Mouse (Mus musculus): ENCODE measurements around the gene Ninj2. TPM values are rescaled to one million over a fixed set of nuclear protein-coding genes. Genes with fewer than 3 reads are reported as not detected.
"Not testable (repeated sequence)": the region's sequence is repeated elsewhere in the genome, so short reads cannot be mapped to it uniquely, and the experiment has no call there.

Ninj2 gene
- polyA plus RNA-seq, 1 experiment = not detected

GRCm38 (mm10) chr6:120072630-120073029 lies 20.5 kb upstream of the Ninj2 start:
- H3K4me3 ChIP-seq (ENCODE audit: insufficient read depth, low read length) = no peak overlapping the region
- no peak for TF ChIP-seq CTCF (IDR thresholded peaks at IDR 0.05; ENCODE audit: low read depth, low read length)
- no peak for TF ChIP-seq POLR2A (IDR thresholded peaks at IDR 0.05; ENCODE audit: borderline replicate concordance, low read depth, low read length)
- H3K27ac ChIP-seq (ENCODE audit: insufficient read depth, low read depth, low read length) = no peak overlapping the region
- peaks cover 13% of the 10 kb centered on the region for H3K4me1 ChIP-seq (ENCODE audit: control insufficient read depth, insufficient read depth, low read length)

GRCm38 (mm10) chr6:120076619-120077450 lies 16.3 kb upstream of the Ninj2 start:
- H3K4me1 ChIP-seq (ENCODE audit: control insufficient read depth, insufficient read depth, low read length) = peaks cover 15% of the 10 kb centered on the region
- TF ChIP-seq POLR2A (IDR thresholded peaks at IDR 0.05; ENCODE audit: borderline replicate concordance, low read depth, low read length) = no peak
- TF ChIP-seq CTCF (IDR thresholded peaks at IDR 0.05; ENCODE audit: low read depth, low read length) = no peak
- H3K4me3 ChIP-seq (ENCODE audit: insufficient read depth, low read length) = no peak overlapping the region
- H3K27ac ChIP-seq (ENCODE audit: insufficient read depth, low read depth, low read length) = no peak overlapping the region

GRCm38 (mm10) chr6:120079547-120079946 lies 13.6 kb upstream of the Ninj2 start:
- Histone ChIP-seq H3K4me1 (ENCODE audit: control insufficient read depth, insufficient read depth, low read length) (peaks cover 38% of the 10 kb centered on the region), H3K4me3 (ENCODE audit: insufficient read depth, low read length) (no peak overlapping the region), H3K27ac (ENCODE audit: insufficient read depth, low read depth, low read length) (no peak overlapping the region)
- TF ChIP-seq POLR2A (IDR thresholded peaks at IDR 0.05; ENCODE audit: borderline replicate concordance, low read depth, low read length) (no peak), CTCF (IDR thresholded peaks at IDR 0.05; ENCODE audit: low read depth, low read length) (no peak)

GRCm38 (mm10) chr6:120081516-120081915 lies 11.6 kb upstream of the Ninj2 start:
- no peak for TF ChIP-seq POLR2A (IDR thresholded peaks at IDR 0.05; ENCODE audit: borderline replicate concordance, low read depth, low read length)
- no peak for TF ChIP-seq CTCF (IDR thresholded peaks at IDR 0.05; ENCODE audit: low read depth, low read length)
- H3K4me1 ChIP-seq (ENCODE audit: control insufficient read depth, insufficient read depth, low read length) = peaks cover 42% of the 10 kb centered on the region
- no peak overlapping the region for H3K27ac ChIP-seq (ENCODE audit: insufficient read depth, low read depth, low read length)
- H3K4me3 ChIP-seq (ENCODE audit: insufficient read depth, low read length) = no peak overlapping the region

GRCm38 (mm10) chr6:120082251-120082950 lies 10.7 kb upstream of the Ninj2 start:
- no peak overlapping the region for H3K27ac ChIP-seq (ENCODE audit: insufficient read depth, low read depth, low read length)
- H3K4me3 ChIP-seq (ENCODE audit: insufficient read depth, low read length) = no peak overlapping the region
- TF ChIP-seq CTCF (IDR thresholded peaks at IDR 0.05; ENCODE audit: low read depth, low read length) = no peak
- no peak for TF ChIP-seq POLR2A (IDR thresholded peaks at IDR 0.05; ENCODE audit: borderline replicate concordance, low read depth, low read length)
- peaks cover 34% of the 10 kb centered on the region for H3K4me1 ChIP-seq (ENCODE audit: control insufficient read depth, insufficient read depth, low read length)

GRCm38 (mm10) chr6:120082951-120083411 lies 10.2 kb upstream of the Ninj2 start:
- peak overlapping the region; percentile 15; the same call in 1 of the 2 replicates for H3K4me3 ChIP-seq (ENCODE audit: insufficient read depth, low read length)
- H3K27ac ChIP-seq (ENCODE audit: insufficient read depth, low read depth, low read length) = peak overlapping the region; percentile 51
- peaks cover 32% of the 10 kb centered on the region for H3K4me1 ChIP-seq (ENCODE audit: control insufficient read depth, insufficient read depth, low read length)
- no peak for TF ChIP-seq CTCF (IDR thresholded peaks at IDR 0.05; ENCODE audit: low read depth, low read length)
- no peak for TF ChIP-seq POLR2A (IDR thresholded peaks at IDR 0.05; ENCODE audit: borderline replicate concordance, low read depth, low read length)

- Histone ChIP-seq H3K27ac (ENCODE audit: insufficient read depth, low read depth, low read length) (peak overlapping the region; percentile 51), H3K4me3 (ENCODE audit: insufficient read depth, low read length) (peak overlapping the region; percentile 15; the same call in 1 of the 2 replicates), H3K4me1 (ENCODE audit: control insufficient read depth, insufficient read depth, low read length) (peaks cover 32% of the 10 kb centered on the region)
- no peak for TF ChIP-seq CTCF (IDR thresholded peaks at IDR 0.05; ENCODE audit: low read depth, low read length)
- no peak for TF ChIP-seq POLR2A (IDR thresholded peaks at IDR 0.05; ENCODE audit: borderline replicate concordance, low read depth, low read length)
Measured at GRCm38 (mm10) chr6:120083442-120083841, 9.7 kb upstream of the Ninj2 start.

GRCm38 (mm10) chr6:120084983-120085382 lies 8.2 kb upstream of the Ninj2 start:
- TF ChIP-seq POLR2A (IDR thresholded peaks at IDR 0.05; ENCODE audit: borderline replicate concordance, low read depth, low read length) (no peak), CTCF (IDR thresholded peaks at IDR 0.05; ENCODE audit: low read depth, low read length) (no peak)
- Histone ChIP-seq H3K4me1 (ENCODE audit: control insufficient read depth, insufficient read depth, low read length) (peaks cover 32% of the 10 kb centered on the region), H3K4me3 (ENCODE audit: insufficient read depth, low read length) (no peak overlapping the region), H3K27ac (ENCODE audit: insufficient read depth, low read depth, low read length) (no peak overlapping the region)

- peaks cover 32% of the 10 kb centered on the region for H3K4me1 ChIP-seq (ENCODE audit: control insufficient read depth, insufficient read depth, low read length)
- H3K4me3 ChIP-seq (ENCODE audit: insufficient read depth, low read length) = no peak overlapping the region
- H3K27ac ChIP-seq (ENCODE audit: insufficient read depth, low read depth, low read length) = no peak overlapping the region
- TF ChIP-seq CTCF (IDR thresholded peaks at IDR 0.05; ENCODE audit: low read depth, low read length) (no peak), POLR2A (IDR thresholded peaks at IDR 0.05; ENCODE audit: borderline replicate concordance, low read depth, low read length) (no peak)
Measured at GRCm38 (mm10) chr6:120085832-120086231, 7.3 kb upstream of the Ninj2 start.

GRCm38 (mm10) chr6:120087041-120087440 lies 6.1 kb upstream of the Ninj2 start:
- H3K27ac ChIP-seq (ENCODE audit: insufficient read depth, low read depth, low read length); H3K4me3 ChIP-seq (ENCODE audit: insufficient read depth, low read length): not testable (repeated sequence)
- peaks cover 37% of the 10 kb centered on the region for H3K4me1 ChIP-seq (ENCODE audit: control insufficient read depth, insufficient read depth, low read length)
